ENCODE assay signal across 12 mouse cellular contexts in the genomic region with DNA sequence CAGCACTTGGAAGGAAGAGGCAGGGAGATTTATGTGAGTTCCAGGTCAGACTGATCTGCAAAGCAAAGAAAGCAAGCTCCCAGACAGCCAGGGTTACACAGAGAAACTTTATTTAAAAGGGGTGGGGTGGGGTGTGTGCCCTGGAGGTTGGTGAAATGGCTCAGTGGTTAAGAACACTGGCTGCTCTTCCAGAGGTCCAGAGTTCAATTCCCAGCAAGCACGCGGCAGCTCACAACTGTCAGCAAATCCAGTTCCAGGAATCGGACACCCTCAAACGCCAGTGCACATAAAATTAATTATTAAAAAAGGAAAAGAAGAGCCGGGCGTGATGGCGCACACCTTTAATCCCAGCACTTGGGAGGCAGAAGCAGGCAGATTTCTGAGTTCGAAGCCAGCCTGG.
"Had no signal": no experiment of that assay in that cellular context is flagged by ENCODE, and none has a peak within 500 bp of the region (broad histone marks: within the 10 kb centered on the region; RNA-seq: fewer than 3 reads in every experiment).

No protein-coding gene starts in this region.

- H3K27ac ChIP-seq: hindbrain, postnatal 0 days; kidney, postnatal 0 days; limb, embryonic 10.5 days; liver, embryonic 13.5 days; lung, embryonic 15.5 days; midbrain, embryonic 12.5 days; stomach, postnatal 0 days had no signal

- H3K9me3 ChIP-seq: limb, embryonic 10.5 days; liver, embryonic 13.5 days; lung, embryonic 15.5 days; midbrain, embryonic 12.5 days had no signal

- H3K4me3 ChIP-seq: limb, embryonic 10.5 days; liver, embryonic 13.5 days; lung, embryonic 15.5 days; midbrain, embryonic 12.5 days had no signal

- H3K9ac ChIP-seq: liver, embryonic 13.5 days; liver, postnatal 0 days; lung, embryonic 15.5 days; midbrain, embryonic 12.5 days had no signal

- ATAC-seq: hindbrain, postnatal 0 days; liver, postnatal 0 days had no signal

- H3K4me2 ChIP-seq: liver, embryonic 13.5 days; lung, embryonic 15.5 days; midbrain, embryonic 12.5 days had no signal

- H3K27me3 ChIP-seq: lung, embryonic 15.5 days had no signal

- DNase-seq: liver, embryonic 13.5 days; liver, postnatal 0 days; lung, postnatal 14 days; right cerebral cortex, adult 18-20 months; right cerebral cortex, postnatal 25 days; thymus, postnatal 4 days had no signal

- H3K36me3 ChIP-seq: limb, embryonic 10.5 days; liver, embryonic 13.5 days; lung, embryonic 15.5 days; midbrain, embryonic 12.5 days had no signal
